Mouse (Mus musculus) kidney, embryonic 16.5 days (tissue): Measurements from ENCODE around the gene Hnf4a. TPM values are rescaled to one million over a fixed set of nuclear protein-coding genes. Genes with fewer than 3 reads are reported as not detected.

Source experiments
- ATAC-seq: fragments of 200-750 bp; cut with Nextera tagmentation; 2 replicates; pipeline ENCODE4 v1.8.0; 2017; ENCODE audit warnings: moderate TSS enrichment; ENCODE audit not compliant: low FRiP score, low TSS enrichment
- H3K27ac ChIP-seq: fragments of 300-500 bp; sonication (generic); 2 replicates; pipeline ENCODE4 v1.5.1; 2014; ENCODE audit warnings: low read length
- H3K27me3 ChIP-seq: fragments of 300-500 bp; sonication (generic); 2 replicates; pipeline ENCODE4 v1.6.1; 2014; ENCODE audit warnings: low read length, control low read depth, mixed read lengths; ENCODE audit not compliant: insufficient read depth
- H3K36me3 ChIP-seq: fragments of 300-500 bp; sonication (generic); 2 replicates; pipeline ENCODE4 v1.6.1; 2014; ENCODE audit warnings: low read length, control low read depth, mixed read lengths; ENCODE audit not compliant: insufficient read depth
- H3K4me1 ChIP-seq: fragments of 300-500 bp; sonication (generic); 2 replicates; pipeline ENCODE4 v1.6.1; 2014; ENCODE audit warnings: low read length, control low read depth, mixed read lengths; ENCODE audit not compliant: insufficient read depth
- H3K4me2 ChIP-seq: fragments of 300-500 bp; sonication (generic); replicated peaks from 2 replicates; pipeline ENCODE4 v1.6.1; 2014; ENCODE audit warnings: low read depth, low read length
- H3K4me3 ChIP-seq: fragments of 300-500 bp; sonication (generic); 2 replicates; pipeline ENCODE4 v1.5.1; 2014; ENCODE audit warnings: mild to moderate bottlenecking, low read length
- H3K9ac ChIP-seq: fragments of 300-500 bp; sonication (generic); replicated peaks from 2 replicates; pipeline ENCODE4 v1.6.1; 2014; ENCODE audit warnings: low read length
- H3K9me3 ChIP-seq: fragments of 300-500 bp; sonication (generic); 2 replicates; pipeline ENCODE4 v1.6.1; 2016; ENCODE audit warnings: low read length, control low read depth
- WGBS: fragments of 180-500 bp; shearing (Covaris S2); extraction: QIAGEN DNeasy Blood & Tissue Kit; methylation state at CpG from one replicate; pipeline ENCODE4 v1.1.7; 2014; 5-methylcytosine and 5-hydroxymethylcytosine counted together
- polyA plus RNA-seq: library from polyadenylated mRNA; unstranded; fragments of >200 nt; fragmentation: Nextera tagmentation; extraction: Ambion mirVana; gene quantifications from 2 replicates; pipeline ENCODE4 v1.2.1, GENCODE M21; 2015

Gene Hnf4a
- polyA plus RNA-seq, 1 experiment from 2014 or later: 25.8 TPM

GRCm38 (mm10) chr2:163580069-163580945 is 73.7 kb downstream of the Hnf4a start:
- H3K9me3 ChIP-seq: no peaks in the 10 kb centered on the region
- 71% methylated on average over 13 of the region's 13 CpGs for WGBS
- H3K9ac ChIP-seq: no peak overlapping the region
- no peaks in the 10 kb centered on the region for H3K4me1 ChIP-seq
- H3K36me3 ChIP-seq: no peaks in the 10 kb centered on the region
- no peak overlapping the region for H3K4me3 ChIP-seq
- ATAC-seq: no peak
- no peak overlapping the region for H3K4me2 ChIP-seq
- no peaks in the 10 kb centered on the region for H3K27me3 ChIP-seq
- H3K27ac ChIP-seq: no peak overlapping the region

DNA sequence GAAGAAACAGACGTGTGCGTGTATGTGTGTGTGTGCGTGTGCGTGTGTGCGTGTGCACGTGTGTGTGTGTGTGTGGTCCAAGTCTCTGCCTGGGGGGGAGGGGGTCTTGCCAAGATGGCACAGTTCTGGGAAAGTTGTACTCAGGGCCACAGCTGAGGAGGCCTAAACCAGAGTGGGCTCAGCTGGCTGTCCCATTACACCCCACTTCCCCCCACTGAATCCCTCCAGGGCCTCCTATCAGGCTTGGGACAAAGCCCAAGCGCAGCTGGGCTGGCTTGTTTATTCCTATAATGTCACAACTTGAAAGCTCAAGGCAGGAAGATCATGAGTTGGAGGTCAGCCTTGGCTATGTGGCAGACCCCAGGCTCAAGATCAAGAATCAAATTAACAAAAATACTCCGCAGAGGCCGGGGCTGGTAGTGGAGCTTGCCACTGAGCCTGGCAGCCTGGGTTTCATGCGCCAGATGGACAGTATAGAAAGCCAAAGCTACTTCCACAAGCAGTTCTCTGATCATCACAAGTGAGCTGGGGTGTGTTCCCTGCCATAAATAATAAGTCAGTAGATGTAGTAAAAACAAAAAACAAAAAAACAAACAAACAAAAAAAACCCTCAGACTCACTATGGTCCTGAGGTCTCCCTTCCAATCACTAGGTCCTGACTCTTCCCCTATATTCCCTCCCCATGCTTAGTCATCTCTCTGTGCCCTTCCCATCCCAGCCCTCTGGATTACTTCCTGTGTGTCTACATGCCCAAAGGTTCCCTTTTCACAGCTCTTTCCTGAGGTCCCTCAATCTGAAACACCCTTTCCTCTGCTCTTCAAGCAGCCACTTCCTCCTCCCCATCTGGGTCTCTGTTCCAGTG is 76.8 kb downstream of the Hnf4a start:
- no peak overlapping the region for H3K4me3 ChIP-seq
- no peak overlapping the region for H3K27ac ChIP-seq
- H3K9ac ChIP-seq: no peak overlapping the region
- no peaks in the 10 kb centered on the region for H3K9me3 ChIP-seq
- no peak for ATAC-seq
- no peaks in the 10 kb centered on the region for H3K36me3 ChIP-seq
- 93% methylated on average over 10 of the region's 10 CpGs for WGBS
- H3K4me2 ChIP-seq: no peak overlapping the region
- no peaks in the 10 kb centered on the region for H3K27me3 ChIP-seq
- no peaks in the 10 kb centered on the region for H3K4me1 ChIP-seq

GRCm38 (mm10) chr2:163584088-163584426 is 77.4 kb downstream of the Hnf4a start:
- H3K36me3 ChIP-seq: no peaks in the 10 kb centered on the region
- H3K27me3 ChIP-seq: no peaks in the 10 kb centered on the region
- no peak overlapping the region for H3K4me3 ChIP-seq
- WGBS: 85% methylated on average over 10 of the region's 10 CpGs
- no peak for ATAC-seq
- H3K4me1 ChIP-seq: no peaks in the 10 kb centered on the region
- no peak overlapping the region for H3K9ac ChIP-seq
- H3K4me2 ChIP-seq: no peak overlapping the region
- H3K27ac ChIP-seq: no peak overlapping the region
- no peaks in the 10 kb centered on the region for H3K9me3 ChIP-seq

DNA sequence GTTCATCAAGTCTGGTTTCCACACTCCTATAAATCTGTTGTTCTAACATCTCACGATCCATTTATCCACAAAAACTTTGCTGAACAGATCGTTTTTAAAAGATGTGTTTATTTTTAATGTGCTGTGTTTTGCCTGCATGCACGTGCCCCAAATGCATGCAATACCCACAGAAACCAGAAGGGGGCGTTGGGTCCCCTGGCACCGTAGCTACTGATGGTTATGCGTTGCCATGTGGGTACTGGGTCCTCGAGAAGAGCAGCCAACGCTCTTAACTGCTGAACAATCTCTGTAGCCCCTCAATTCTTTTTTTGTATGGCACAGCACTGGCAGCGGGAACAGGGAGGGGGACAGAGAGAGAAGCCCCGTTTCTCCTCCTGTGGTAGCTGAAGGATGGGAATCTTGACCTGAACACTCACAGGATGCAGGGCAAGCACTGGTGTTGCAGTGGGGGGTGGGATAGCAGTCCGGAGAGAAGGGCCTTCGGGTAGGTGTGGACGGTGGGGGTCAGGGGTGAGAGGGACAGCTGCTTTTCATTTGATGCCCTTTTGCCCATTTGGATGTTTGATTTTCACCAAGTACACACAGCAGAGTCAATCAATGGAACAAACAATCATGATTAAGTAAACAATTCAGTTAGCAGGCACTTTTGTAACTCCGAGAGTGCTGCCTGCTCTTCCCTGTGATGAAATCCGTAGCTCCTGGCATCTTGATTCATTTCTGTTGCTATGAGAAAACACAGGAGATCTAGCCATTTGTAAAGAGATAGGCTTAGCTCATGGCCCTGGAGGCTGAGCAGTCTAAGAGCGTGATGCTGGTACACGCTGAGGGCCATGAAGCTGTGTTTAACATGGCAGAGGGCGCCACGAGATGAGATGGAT is 80.0 kb downstream of the Hnf4a start:
- H3K4me2 ChIP-seq: no peak overlapping the region
- 50% methylated on average over 19 of the region's 19 CpGs for WGBS
- no peaks in the 10 kb centered on the region for H3K9me3 ChIP-seq
- H3K27ac ChIP-seq: no peak overlapping the region
- H3K4me1 ChIP-seq: no peaks in the 10 kb centered on the region
- no peak overlapping the region for H3K4me3 ChIP-seq
- H3K36me3 ChIP-seq: no peaks in the 10 kb centered on the region
- no peaks in the 10 kb centered on the region for H3K27me3 ChIP-seq
- no peak for ATAC-seq
- H3K9ac ChIP-seq: no peak overlapping the region

DNA sequence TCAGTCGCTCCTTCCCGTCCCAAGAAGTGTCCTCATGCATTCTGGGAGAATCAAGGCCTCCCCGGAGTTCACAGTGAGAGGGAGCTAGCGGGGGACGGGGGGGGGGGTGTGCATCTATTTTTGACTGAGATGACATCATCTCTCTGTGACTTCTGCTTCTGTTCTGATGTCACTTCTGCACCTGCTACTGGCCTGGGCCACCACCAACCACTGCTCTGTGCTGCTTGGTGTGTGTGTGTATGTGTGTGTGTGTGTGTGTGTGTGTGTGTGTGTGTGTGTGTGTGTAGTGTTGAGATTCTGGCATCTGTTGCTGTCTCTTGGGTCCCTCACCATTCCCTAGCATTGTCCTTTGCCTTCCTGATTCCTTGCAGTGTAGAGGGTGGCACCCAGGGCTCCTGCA is 80.9 kb downstream of the Hnf4a start:
- Histone ChIP-seq H3K9ac (no peak overlapping the region), H3K4me2 (no peak overlapping the region), H3K36me3 (no peaks in the 10 kb centered on the region), H3K27me3 (no peaks in the 10 kb centered on the region), H3K4me1 (no peaks in the 10 kb centered on the region), H3K9me3 (no peaks in the 10 kb centered on the region), H3K4me3 (no peak overlapping the region), H3K27ac (no peak overlapping the region)
- ATAC-seq: no peak
- 67% methylated on average over 5 of the region's 5 CpGs for WGBS

- Histone ChIP-seq H3K4me2 (no peak overlapping the region), H3K27me3 (no peaks in the 10 kb centered on the region), H3K4me3 (no peak overlapping the region), H3K9ac (no peak overlapping the region), H3K9me3 (no peaks in the 10 kb centered on the region), H3K4me1 (peaks cover 5% of the 10 kb centered on the region), H3K36me3 (no peaks in the 10 kb centered on the region), H3K27ac (no peak overlapping the region)
- no peak for ATAC-seq
- WGBS: 57% methylated on average over 12 of the region's 12 CpGs
Measured at GRCm38 (mm10) chr2:163590211-163590610, 83.6 kb downstream of the Hnf4a start.

DNA sequence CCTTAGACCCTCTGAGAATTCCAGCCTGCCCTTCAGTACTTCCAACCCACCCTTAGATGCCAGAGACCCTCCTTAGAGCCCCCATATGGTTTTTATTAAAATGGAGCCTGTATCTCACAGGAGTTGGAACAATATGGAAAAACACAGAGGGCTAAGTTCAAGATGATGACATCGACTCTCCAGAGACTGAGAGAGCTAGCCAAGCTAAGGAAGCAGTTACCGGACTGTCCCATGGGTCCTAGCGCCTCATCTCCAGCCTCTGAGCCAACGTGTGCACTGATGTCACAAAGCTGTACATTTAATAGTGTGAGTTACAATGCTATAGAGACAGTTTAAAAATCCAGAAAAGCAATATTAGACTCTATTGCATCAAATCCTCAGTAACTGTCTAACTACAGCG is 84.4 kb downstream of the Hnf4a start:
- no peak overlapping the region for H3K4me3 ChIP-seq
- peaks cover 10% of the 10 kb centered on the region for H3K4me1 ChIP-seq
- no peaks in the 10 kb centered on the region for H3K36me3 ChIP-seq
- H3K27ac ChIP-seq: no peak overlapping the region
- no peak for ATAC-seq
- H3K9ac ChIP-seq: no peak overlapping the region
- WGBS: 73% methylated on average over 5 of the region's 5 CpGs
- no peaks in the 10 kb centered on the region for H3K9me3 ChIP-seq
- no peaks in the 10 kb centered on the region for H3K27me3 ChIP-seq
- H3K4me2 ChIP-seq: no peak overlapping the region

- Histone ChIP-seq H3K9me3 (no peaks in the 10 kb centered on the region), H3K4me1 (peaks cover 16% of the 10 kb centered on the region), H3K27ac (no peak overlapping the region), H3K9ac (no peak overlapping the region), H3K4me3 (no peak overlapping the region), H3K27me3 (no peaks in the 10 kb centered on the region), H3K36me3 (no peaks in the 10 kb centered on the region), H3K4me2 (no peak overlapping the region)
- 79% methylated on average over 1 of the region's 1 CpGs for WGBS
- no peak for ATAC-seq
Measured at GRCm38 (mm10) chr2:163592084-163592483, 85.5 kb downstream of the Hnf4a start.

DNA sequence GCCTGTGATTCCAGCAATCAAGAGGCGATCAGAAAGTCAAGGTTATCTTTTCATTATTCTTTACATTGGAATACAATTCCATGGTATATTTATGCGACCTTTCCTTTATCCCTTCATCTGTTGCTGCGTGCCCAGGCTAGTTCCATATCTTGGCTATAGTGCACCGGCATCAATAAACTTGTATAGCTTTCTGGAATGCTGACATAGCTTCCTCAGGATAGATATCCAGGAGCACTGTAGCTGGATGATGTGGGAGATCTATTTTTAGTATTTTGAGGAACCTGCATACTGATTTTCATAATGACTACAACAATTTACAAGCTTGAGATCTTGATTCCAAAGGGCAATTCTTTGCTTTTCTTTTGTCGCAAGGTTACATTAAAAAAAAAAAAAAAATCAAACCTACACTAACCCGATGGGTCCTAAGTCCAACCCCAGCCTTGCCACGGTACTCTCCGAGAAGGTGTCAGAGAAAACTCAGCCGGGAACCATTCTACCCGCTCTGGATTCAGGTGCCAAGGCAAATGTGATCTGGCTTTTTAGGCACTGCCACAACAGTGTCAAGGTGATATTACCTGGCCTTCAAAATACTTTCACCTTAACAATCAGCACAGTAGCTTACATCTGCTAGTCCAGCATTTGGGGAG is 87.2 kb downstream of the Hnf4a start:
- Histone ChIP-seq H3K9me3 (no peaks in the 10 kb centered on the region), H3K27ac (no peak overlapping the region), H3K4me2 (no peak overlapping the region), H3K9ac (no peak overlapping the region), H3K36me3 (no peaks in the 10 kb centered on the region), H3K4me1 (peaks cover 16% of the 10 kb centered on the region), H3K4me3 (no peak overlapping the region), H3K27me3 (no peaks in the 10 kb centered on the region)
- 85% methylated on average over 10 of the region's 10 CpGs for WGBS
- ATAC-seq: no peak
